In the genomic region with DNA sequence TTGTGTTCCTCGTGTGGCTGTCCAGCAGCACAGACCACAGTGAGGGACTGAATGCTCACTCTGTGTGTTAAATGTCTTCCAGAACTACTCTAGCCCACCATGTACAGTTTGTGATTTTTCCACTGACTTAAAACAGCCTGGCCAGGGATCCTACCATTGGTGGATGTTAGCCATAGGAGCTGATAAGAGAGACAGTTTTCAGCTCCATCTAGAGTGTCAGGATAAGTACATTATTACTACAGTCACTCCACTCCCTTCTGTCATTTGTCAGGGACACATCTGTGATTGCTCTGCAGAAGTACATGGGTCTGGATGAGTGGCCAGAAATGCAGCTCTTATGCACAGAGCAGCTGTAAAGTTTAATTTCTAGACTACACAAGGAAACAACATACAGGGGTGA, we compare ENCODE assay signal across 25 mouse cellular contexts.
DNase-seq lines count a peak whose midpoint lies in the region; ATAC-seq and TF ChIP-seq lines count a peak whose summit lies in the region.
"Had no signal": no experiment of that assay in that cellular context is flagged by ENCODE, and none has a peak within 500 bp of the region (broad histone marks: within the 10 kb centered on the region; RNA-seq: fewer than 3 reads in every experiment).

No protein-coding gene starts in this region.

- H3K27me3 ChIP-seq in heart, embryonic 13.5 days (replicated peaks), result no peaks in the 10 kb centered on the region
- no peaks in the 10 kb centered on the region for H3K27me3 ChIP-seq in lung, embryonic 14.5 days (ENCODE audit: insufficient read depth, low read length)
- H3K27me3 ChIP-seq in lung, postnatal 0 days (replicated peaks; ENCODE audit: insufficient read depth, low read length), result no peaks in the 10 kb centered on the region
- H3K27me3 ChIP-seq: embryonic facial prominence, embryonic 12.5 days; embryonic facial prominence, embryonic 15.5 days had no signal

- H3K4me1 ChIP-seq in heart, embryonic 13.5 days, result peaks cover 35% of the 10 kb centered on the region
- H3K4me1 ChIP-seq in lung, embryonic 14.5 days (ENCODE audit: insufficient read depth), result peaks cover 12% of the 10 kb centered on the region
- no peaks in the 10 kb centered on the region for H3K4me1 ChIP-seq in lung, postnatal 0 days (ENCODE audit: insufficient read depth, low read depth, low read length)

- no peak overlapping the region; the same call in 1 of the 2 replicates for H3K4me2 ChIP-seq in heart, embryonic 13.5 days
- no peak overlapping the region for H3K4me2 ChIP-seq in lung, embryonic 14.5 days
- H3K4me2 ChIP-seq in lung, postnatal 0 days (replicated peaks; ENCODE audit: low read depth, low read length), result no peak overlapping the region
- H3K4me2 ChIP-seq: embryonic facial prominence, embryonic 12.5 days; embryonic facial prominence, embryonic 15.5 days; hindbrain, embryonic 14.5 days had no signal

- H3K4me3 ChIP-seq in heart, embryonic 13.5 days, result no peak overlapping the region
- no peak overlapping the region for H3K4me3 ChIP-seq in lung, embryonic 14.5 days (ENCODE audit: low read depth, low read length)
- no peak overlapping the region for H3K4me3 ChIP-seq in lung, postnatal 0 days (ENCODE audit: low read depth, low read length)
- H3K4me3 ChIP-seq: embryonic facial prominence, embryonic 12.5 days; embryonic facial prominence, embryonic 15.5 days; gastrocnemius, adult 2 months had no signal

- WGBS in heart, embryonic 13.5 days, result 17% methylated on average over 1 of the region's 1 CpGs
- 32% methylated on average over 1 of the region's 1 CpGs for WGBS in lung, embryonic 14.5 days
- 35% methylated on average over 1 of the region's 1 CpGs for WGBS in lung, postnatal 0 days

- no peak overlapping the region for H3K9ac ChIP-seq in heart, embryonic 13.5 days
- H3K9ac ChIP-seq in lung, embryonic 14.5 days, result no peak overlapping the region
- no peak overlapping the region for H3K9ac ChIP-seq in lung, postnatal 0 days (replicated peaks; ENCODE audit: low read depth)
- H3K9ac ChIP-seq: embryonic facial prominence, embryonic 12.5 days; embryonic facial prominence, embryonic 15.5 days; forebrain, postnatal 0 days; hindbrain, embryonic 14.5 days had no signal

- TF ChIP-seq CTCF in lung, embryonic 14.5 days (IDR thresholded peaks at IDR 0.05; ENCODE audit: low read depth), result no peak
- TF ChIP-seq CTCF in lung, postnatal 0 days (IDR thresholded peaks at IDR 0.05), result no peak

- no peaks in the 10 kb centered on the region for H3K36me3 ChIP-seq in heart, embryonic 13.5 days
- no peaks in the 10 kb centered on the region for H3K36me3 ChIP-seq in lung, embryonic 14.5 days (ENCODE audit: insufficient read depth)
- H3K36me3 ChIP-seq in lung, postnatal 0 days (ENCODE audit: insufficient read depth, low read length), result no peaks in the 10 kb centered on the region
- H3K36me3 ChIP-seq: embryonic facial prominence, embryonic 12.5 days; embryonic facial prominence, embryonic 15.5 days had no signal

- no peak for DNase-seq in heart, adult 11 months
- peak; percentile 81 for DNase-seq in lung, embryonic 14.5 days
- DNase-seq in lung, postnatal 14 days, result no peak
- DNase-seq in lung, postnatal 0 days (ENCODE audit: low spot score), result peak; percentile 7
- no peak for DNase-seq in lung, postnatal 25 days (ENCODE audit: low spot score)
- DNase-seq: adrenal gland, adult 2 months; adrenal gland, postnatal 14 days; cerebellum, adult 11 months; cerebellum, adult 2 months; cerebellum, adult 9-11 months; cerebellum, postnatal 25 days; forebrain, postnatal 0 days; gastrocnemius, adult 2 months; gastrocnemius, postnatal 14 days; heart, adult 18-20 months; heart, postnatal 14 days; heart, postnatal 4 days had no signal

- peak overlapping the region; percentile 43; the same call in 1 of the 2 replicates for H3K27ac ChIP-seq in heart, embryonic 13.5 days (replicated peaks)
- H3K27ac ChIP-seq in lung, embryonic 14.5 days (ENCODE audit: low read depth), result peak overlapping the region; percentile 39; the same call in 1 of the 2 replicates
- H3K27ac ChIP-seq in lung, postnatal 0 days (ENCODE audit: low read length), result no peak overlapping the region
- H3K27ac ChIP-seq: embryonic facial prominence, embryonic 12.5 days; embryonic facial prominence, embryonic 15.5 days; gastrocnemius, adult 2 months; hindbrain, embryonic 14.5 days; hindbrain, postnatal 0 days had no signal

- no peak for ATAC-seq in heart, embryonic 13.5 days (ENCODE audit: extremely low read depth, insufficient number of reproducible peaks, low FRiP score, low TSS enrichment)
- peak; percentile 88 for ATAC-seq in lung, embryonic 14.5 days (ENCODE audit: insufficient read depth)
- ATAC-seq in lung, postnatal 0 days, result peak; percentile 23; the same call in 1 of the 2 replicates
- ATAC-seq: CD4-positive, CD25-positive, alpha-beta regulatory T cell, adult 4 months; forebrain, embryonic 14.5 days; forebrain, postnatal 0 days; hindbrain, postnatal 0 days; inflammation-experienced regulatory T-cells, adult 6 months had no signal

- no peaks in the 10 kb centered on the region for H3K9me3 ChIP-seq in heart, embryonic 13.5 days
- H3K9me3 ChIP-seq in lung, embryonic 14.5 days (ENCODE audit: low read depth, low read length), result no peaks in the 10 kb centered on the region
- no peaks in the 10 kb centered on the region for H3K9me3 ChIP-seq in lung, postnatal 0 days (ENCODE audit: low read length)
- H3K9me3 ChIP-seq: embryonic facial prominence, embryonic 12.5 days; embryonic facial prominence, embryonic 15.5 days had no signal

- no peak for TF ChIP-seq EP300 in lung, postnatal 0 days (IDR thresholded peaks at IDR 0.05)

Comparison
In these comparisons a context has a peak if more than half of its experiments do, and no peak if none do; other contexts are left out.
1. DNase-seq: peak in lung, embryonic 14.5 days (single experiment) and lung, postnatal 0 days (single experiment); none in heart, adult 11 months (single experiment), lung, postnatal 14 days (single experiment) and lung, postnatal 25 days (single experiment).